8 mouse cellular contexts compared by ENCODE assay signal in genomic region chr1:132138576-132139415, GRCm38 (mm10). TPM values are rescaled to one million over a fixed set of nuclear protein-coding genes. Genes with fewer than 3 reads are reported as not detected.
DNase-seq lines count a peak whose midpoint lies in the region; ATAC-seq and TF ChIP-seq lines count a peak whose summit lies in the region.
"Had no signal": no experiment of that assay in that cellular context is flagged by ENCODE, and none has a peak within 500 bp of the region (broad histone marks: within the 10 kb centered on the region; RNA-seq: fewer than 3 reads in every experiment).

No protein-coding gene starts in this region.

- 9% methylated on average over 35 of the region's 35 CpGs for WGBS in forebrain, embryonic 13.5 days
- 4% methylated on average over 34 of the region's 35 CpGs for WGBS in liver, embryonic 11.5 days

- peak overlapping the region; percentile 97 for H3K4me2 ChIP-seq in forebrain, embryonic 13.5 days
- H3K4me2 ChIP-seq in liver, embryonic 11.5 days, result peak overlapping the region; percentile 98

- no peaks in the 10 kb centered on the region for H3K27me3 ChIP-seq in testis, adult 2 months (ENCODE audit: control insufficient read depth, insufficient read depth, low read length)
- peaks cover 29% of the 10 kb centered on the region for H3K27me3 ChIP-seq in forebrain, embryonic 13.5 days
- peaks cover 21% of the 10 kb centered on the region for H3K27me3 ChIP-seq in liver, embryonic 11.5 days (replicated peaks; ENCODE audit: control insufficient read depth, insufficient read depth, low read length)

- H3K36me3 ChIP-seq in testis, adult 2 months (ENCODE audit: control insufficient read depth, insufficient read depth, low read length), result no peaks in the 10 kb centered on the region
- H3K36me3 ChIP-seq in forebrain, embryonic 13.5 days (ENCODE audit: poor library complexity, severe bottlenecking), result no peaks in the 10 kb centered on the region
- no peaks in the 10 kb centered on the region for H3K36me3 ChIP-seq in liver, embryonic 11.5 days (ENCODE audit: control insufficient read depth, insufficient read depth, low read length)

- TF ChIP-seq POLR2A in testis, adult 2 months (IDR thresholded peaks at IDR 0.05; ENCODE audit: control insufficient read depth, low read depth, low read length), result no peak

- H3K4me3 ChIP-seq in testis, adult 2 months (ENCODE audit: control insufficient read depth, low read depth, low read length), result peak overlapping the region; percentile 46
- peak overlapping the region; percentile 49 for H3K4me3 ChIP-seq in forebrain, embryonic 13.5 days
- H3K4me3 ChIP-seq in liver, embryonic 11.5 days (ENCODE audit: low read depth, low read length), result peak overlapping the region; percentile 63

- ATAC-seq in forebrain, embryonic 13.5 days, result no peak
- ATAC-seq in liver, embryonic 11.5 days (replicated peaks; ENCODE audit: low FRiP score), result no peak

- no peak for TF ChIP-seq CTCF in testis, adult 2 months (IDR thresholded peaks at IDR 0.05; ENCODE audit: control insufficient read depth, insufficient read depth, insufficient replicate concordance, low read depth, low read length)

- H3K9ac ChIP-seq in forebrain, embryonic 13.5 days, result peak overlapping the region; percentile 72
- H3K9ac ChIP-seq in liver, embryonic 11.5 days (ENCODE audit: low read depth, low read length), result peak overlapping the region; percentile 61

- H3K9me3 ChIP-seq in forebrain, embryonic 13.5 days (replicated peaks), result no peaks in the 10 kb centered on the region
- H3K9me3 ChIP-seq in liver, embryonic 11.5 days (ENCODE audit: control insufficient read depth, low read length), result no peaks in the 10 kb centered on the region

- DNase-seq in testis, postnatal 10 days (ENCODE audit: low spot score), result no peak
- DNase-seq in liver, embryonic 11.5 days (ENCODE audit: low spot score), result no peak
- no peak for DNase-seq in ovary, postnatal 14 days (ENCODE audit: low spot score)
- no peak for DNase-seq in adrenal gland, adult 18-20 months (ENCODE audit: low spot score in 2 of 2)
- no peak for DNase-seq in urinary bladder, postnatal 36 days (ENCODE audit: low spot score in 2 of 2)

- peaks cover 7% of the 10 kb centered on the region for H3K4me1 ChIP-seq in testis, adult 2 months (ENCODE audit: control insufficient read depth, insufficient read depth, low read length)
- peaks cover 17% of the 10 kb centered on the region for H3K4me1 ChIP-seq in forebrain, embryonic 13.5 days
- peaks cover 19% of the 10 kb centered on the region for H3K4me1 ChIP-seq in liver, embryonic 11.5 days (replicated peaks; ENCODE audit: control insufficient read depth, insufficient read depth, low read length)

- no peak overlapping the region for H3K27ac ChIP-seq in testis, adult 2 months (ENCODE audit: control insufficient read depth, insufficient read depth, low read depth, low read length)
- no peak overlapping the region for H3K27ac ChIP-seq in forebrain, embryonic 13.5 days
- H3K27ac ChIP-seq in liver, embryonic 11.5 days (ENCODE audit: low read depth, low read length), result no peak overlapping the region

RNA-seq across cellular contexts. Expression of gene Cdk18, which starts 0.7 kb away (rescaled TPM):
- 24.9 and 27.1 TPM in 2 replicates for polyA plus RNA-seq in testis, adult 2 months (2012; rRNA removed)
- polyA plus RNA-seq in forebrain, embryonic 13.5 days (2015; fragmentation: Nextera tagmentation; extraction: Ambion mirVana), result 0.23 and 0.59 TPM in 2 replicates
- polyA plus RNA-seq in liver, embryonic 11.5 days (2014; fragmentation: Nextera tagmentation; extraction: Ambion mirVana), result 4.1 and 4.4 TPM in 2 replicates
- total RNA-seq in adrenal gland, adult 18-20 months (2021), result 10 to 100 TPM; 16.1 to 16.3 TPM

RNA-seq across cellular contexts. Expression of gene Lemd1, which starts 52.4 kb away (rescaled TPM):
- 162 and 173 TPM in 2 replicates for polyA plus RNA-seq in testis, adult 2 months (2012; rRNA removed)
- polyA plus RNA-seq in forebrain, embryonic 13.5 days (2015; fragmentation: Nextera tagmentation; extraction: Ambion mirVana), result 14.3 and 17.0 TPM in 2 replicates
- 0.27 TPM in 1 of 2 replicates, not detected in the other for polyA plus RNA-seq in liver, embryonic 11.5 days (2014; fragmentation: Nextera tagmentation; extraction: Ambion mirVana)
- under 1 TPM in 1 of 2 experiments, not detected in 1; 0.43 TPM for total RNA-seq in adrenal gland, adult 18-20 months (2021)
- total RNA-seq: hematopoietic stem cell, adult 5-6 weeks had no signal

RNA-seq across cellular contexts. Expression of gene AC124108.1, which starts 52.5 kb away (rescaled TPM):
- polyA plus RNA-seq in testis, adult 2 months (2012; rRNA removed), result 0.07 and 0.14 TPM in 2 replicates
- polyA plus RNA-seq in forebrain, embryonic 13.5 days (2015; fragmentation: Nextera tagmentation; extraction: Ambion mirVana), result 3.4 and 3.9 TPM in 2 replicates
- polyA plus RNA-seq in liver, embryonic 11.5 days (2014; fragmentation: Nextera tagmentation; extraction: Ambion mirVana), result 0.04 and 0.08 TPM in 2 replicates
- total RNA-seq in adrenal gland, adult 18-20 months (2021), result not detected
- total RNA-seq: hematopoietic stem cell, adult 5-6 weeks had no signal

Comparison
In these comparisons a context has a peak if more than half of its experiments do, and no peak if none do; other contexts are left out.
1. RNA of gene Lemd1, which starts 52.4 kb away (polyA plus RNA-seq): 162 to 173 TPM in testis, adult 2 months and 14.3 to 17.0 TPM in forebrain, embryonic 13.5 days; 0.27 TPM in liver, embryonic 11.5 days; every median in the first group is over 10 times any median in the second.
2. Peak in every context shown above with its lines, with median percentiles within 50 percentile points of each other: H3K4me3 ChIP-seq.